Mouse (Mus musculus): ENCODE results near the gene Il20ra. TPM values are rescaled to one million over a fixed set of nuclear protein-coding genes. Genes with fewer than 3 reads are reported as not detected.

The Il20ra gene
- polyA plus RNA-seq (2014; fragmentation: Nextera tagmentation; extraction: Ambion mirVana): 0.46 and 0.59 TPM in 2 replicates

DNA sequence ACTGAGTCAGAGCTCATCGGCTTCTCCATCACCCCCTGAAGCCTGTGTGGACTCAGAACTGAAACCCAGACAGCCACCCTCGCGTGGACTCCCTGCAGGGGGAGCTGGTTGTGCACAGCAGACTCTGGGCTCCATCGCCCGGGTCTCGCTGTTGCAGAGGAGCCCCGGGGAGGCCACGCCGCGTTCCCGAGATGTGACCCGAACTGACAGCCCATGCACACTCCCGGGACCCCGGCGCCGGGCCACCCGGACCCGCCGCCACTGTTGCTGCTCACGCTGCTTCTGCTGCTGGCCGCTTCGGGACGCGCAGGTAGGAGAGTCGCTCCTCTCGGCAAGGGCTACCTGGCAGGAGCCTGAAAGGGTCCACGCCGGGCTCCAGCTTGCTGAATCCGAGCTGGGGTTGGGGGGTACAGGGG is at the start of gene Il20ra:
Il20ra (plus strand) TSS at position 150 of the 416 bp plus-strand sequence.
- ATAC-seq (ENCODE audit: low read depth) (peak; percentile 47; the same call in 1 of the 2 replicates), DNase-seq (ENCODE audit: low spot score) (peak; percentile 68)

GRCm38 (mm10) chr10:19668973-19669372 is 43.4 kb upstream of the Il20ra start:
- Histone ChIP-seq H3K4me2 (ENCODE audit: low read depth, low read length) (no peak overlapping the region), H3K4me1 (ENCODE audit: control insufficient read depth, insufficient read depth, low read length) (no peaks in the 10 kb centered on the region), H3K27me3 (replicated peaks; ENCODE audit: control insufficient read depth, insufficient read depth, low read length) (no peaks in the 10 kb centered on the region), H3K9ac (ENCODE audit: low read depth, low read length) (no peak overlapping the region), H3K27ac (replicated peaks; ENCODE audit: low read depth, low read length) (no peak overlapping the region), H3K9me3 (ENCODE audit: control insufficient read depth, low read length) (no peaks in the 10 kb centered on the region; the same call in 1 of the 2 replicates), H3K36me3 (ENCODE audit: control insufficient read depth, insufficient read depth, low read length) (no peaks in the 10 kb centered on the region), H3K4me3 (ENCODE audit: low read depth, low read length) (no peak overlapping the region)
- DNase-seq (ENCODE audit: low spot score) (no peak), ATAC-seq (ENCODE audit: low read depth) (no peak)
- 86% methylated on average over 5 of the region's 5 CpGs for WGBS

More for the DNA sequence above, at the start of gene Il20ra:
- Histone ChIP-seq H3K9ac (ENCODE audit: low read depth, low read length) (peak within 1 kb of the TSS; percentile 70), H3K9me3 (ENCODE audit: control insufficient read depth, low read length) (no peaks in the 10 kb centered on the region), H3K27me3 (replicated peaks; ENCODE audit: control insufficient read depth, insufficient read depth, low read length) (peaks cover 26% of the 10 kb centered on the region), H3K4me2 (ENCODE audit: low read depth, low read length) (peak within 1 kb of the TSS; percentile 93), H3K4me1 (ENCODE audit: control insufficient read depth, insufficient read depth, low read length) (no peaks in the 10 kb centered on the region), H3K36me3 (ENCODE audit: control insufficient read depth, insufficient read depth, low read length) (no peaks in the 10 kb centered on the region), H3K27ac (replicated peaks; ENCODE audit: low read depth, low read length) (no peak within 1 kb of the TSS), H3K4me3 (ENCODE audit: low read depth, low read length) (peak within 1 kb of the TSS; percentile 53)
- WGBS: under 1% methylated on average over 29 of the region's 29 CpGs

DNA sequence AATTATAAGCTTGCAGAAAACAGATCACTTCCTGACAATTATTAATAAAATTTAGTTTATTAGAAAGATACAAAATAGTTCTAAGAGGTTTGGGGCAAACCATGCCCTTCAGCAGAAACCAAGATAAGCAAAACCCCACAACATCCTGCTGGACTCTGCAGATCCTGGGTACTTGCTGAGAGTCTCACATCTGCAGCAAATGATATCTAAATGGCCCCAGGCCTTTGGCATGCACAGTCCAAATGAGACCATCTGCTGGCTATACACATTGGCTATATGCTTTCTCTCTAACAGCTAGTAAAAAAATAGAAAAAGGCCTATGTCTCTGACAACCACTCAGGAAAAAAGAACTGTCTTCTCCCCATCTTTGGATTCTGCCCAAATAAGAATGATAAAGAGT is 40.4 kb upstream of the Il20ra start:
- DNase-seq (ENCODE audit: low spot score): no peak
- H3K27ac ChIP-seq (replicated peaks; ENCODE audit: low read depth, low read length): no peak overlapping the region
- ATAC-seq (ENCODE audit: low read depth): no peak

DNA sequence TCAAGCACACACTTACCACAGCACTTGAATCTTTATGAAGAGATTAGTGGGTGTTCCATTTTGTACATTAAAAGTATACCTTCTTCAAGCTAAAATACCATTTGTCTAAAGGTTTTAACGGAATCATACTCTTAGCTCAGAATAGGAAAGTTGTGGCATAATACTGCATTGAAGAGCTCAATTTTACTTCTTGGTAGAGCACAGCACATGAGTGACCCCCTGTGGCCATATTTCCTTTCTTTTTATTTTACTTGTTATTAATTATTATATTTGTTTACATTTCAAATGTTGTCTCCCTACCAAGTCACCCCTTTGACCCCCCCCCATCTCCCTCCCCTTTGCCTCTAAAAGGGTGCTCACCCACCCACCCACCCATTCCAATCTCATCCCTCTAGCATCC is 39.2 kb upstream of the Il20ra start:
- H3K9ac ChIP-seq (ENCODE audit: low read depth, low read length): no peak overlapping the region
- H3K4me3 ChIP-seq (ENCODE audit: low read depth, low read length): no peak overlapping the region
- ATAC-seq (ENCODE audit: low read depth): no peak
- DNase-seq (ENCODE audit: low spot score): no peak
- no peaks in the 10 kb centered on the region for H3K4me1 ChIP-seq (ENCODE audit: control insufficient read depth, insufficient read depth, low read length)
- H3K27ac ChIP-seq (replicated peaks; ENCODE audit: low read depth, low read length): no peak overlapping the region
- no peaks in the 10 kb centered on the region for H3K9me3 ChIP-seq (ENCODE audit: control insufficient read depth, low read length)
- WGBS: 85% methylated on average over 1 of the region's 1 CpGs
- H3K36me3 ChIP-seq (ENCODE audit: control insufficient read depth, insufficient read depth, low read length): no peaks in the 10 kb centered on the region
- H3K27me3 ChIP-seq (replicated peaks; ENCODE audit: control insufficient read depth, insufficient read depth, low read length): no peaks in the 10 kb centered on the region
- H3K4me2 ChIP-seq (ENCODE audit: low read depth, low read length): no peak overlapping the region

More for the DNA sequence above, 40.4 kb upstream of the Il20ra start:
- Histone ChIP-seq H3K4me3 (ENCODE audit: low read depth, low read length) (no peak overlapping the region), H3K27me3 (replicated peaks; ENCODE audit: control insufficient read depth, insufficient read depth, low read length) (no peaks in the 10 kb centered on the region), H3K4me1 (ENCODE audit: control insufficient read depth, insufficient read depth, low read length) (no peaks in the 10 kb centered on the region), H3K36me3 (ENCODE audit: control insufficient read depth, insufficient read depth, low read length) (no peaks in the 10 kb centered on the region), H3K9ac (ENCODE audit: low read depth, low read length) (no peak overlapping the region), H3K9me3 (ENCODE audit: control insufficient read depth, low read length) (no peaks in the 10 kb centered on the region), H3K4me2 (ENCODE audit: low read depth, low read length) (no peak overlapping the region)

DNA sequence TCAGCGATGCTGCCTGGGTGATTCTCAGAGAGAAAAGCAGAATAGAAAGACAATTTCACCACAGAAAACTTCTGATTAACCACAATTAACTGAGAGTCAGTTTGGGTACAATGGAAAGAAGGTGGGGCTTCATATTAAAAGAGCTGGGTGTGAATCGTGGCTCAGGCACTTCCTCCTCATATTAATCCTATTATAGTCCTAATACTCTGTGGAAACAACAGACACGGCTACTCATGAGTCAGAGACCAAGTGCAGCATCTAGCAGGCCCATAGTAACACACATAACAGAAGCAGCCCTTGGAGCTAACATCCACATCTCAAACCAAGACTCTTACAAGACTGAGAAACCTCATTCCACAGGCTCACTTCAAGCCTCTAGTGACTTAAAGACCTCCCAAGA is 24.7 kb upstream of the Il20ra start:
- DNase-seq (ENCODE audit: low spot score): no peak
- 77% methylated on average over 3 of the region's 3 CpGs for WGBS
- ATAC-seq (ENCODE audit: low read depth): no peak
- no peak overlapping the region for H3K4me2 ChIP-seq (ENCODE audit: low read depth, low read length)
- no peak overlapping the region for H3K27ac ChIP-seq (replicated peaks; ENCODE audit: low read depth, low read length)
- H3K4me1 ChIP-seq (ENCODE audit: control insufficient read depth, insufficient read depth, low read length): no peaks in the 10 kb centered on the region
- no peak overlapping the region for H3K9ac ChIP-seq (ENCODE audit: low read depth, low read length)
- no peaks in the 10 kb centered on the region for H3K36me3 ChIP-seq (ENCODE audit: control insufficient read depth, insufficient read depth, low read length)
- no peak overlapping the region for H3K4me3 ChIP-seq (ENCODE audit: low read depth, low read length)
- no peaks in the 10 kb centered on the region for H3K27me3 ChIP-seq (replicated peaks; ENCODE audit: control insufficient read depth, insufficient read depth, low read length)
- H3K9me3 ChIP-seq (ENCODE audit: control insufficient read depth, low read length): no peaks in the 10 kb centered on the region

GRCm38 (mm10) chr10:19691287-19691686 is 21.1 kb upstream of the Il20ra start:
- 63% methylated on average over 3 of the region's 3 CpGs for WGBS
- no peaks in the 10 kb centered on the region for H3K4me1 ChIP-seq (ENCODE audit: control insufficient read depth, insufficient read depth, low read length)
- no peak overlapping the region for H3K4me2 ChIP-seq (ENCODE audit: low read depth, low read length)
- DNase-seq (ENCODE audit: low spot score) (no peak), ATAC-seq (ENCODE audit: low read depth) (no peak)
- no peak overlapping the region for H3K9ac ChIP-seq (ENCODE audit: low read depth, low read length)
- no peaks in the 10 kb centered on the region for H3K27me3 ChIP-seq (replicated peaks; ENCODE audit: control insufficient read depth, insufficient read depth, low read length)
- H3K27ac ChIP-seq (replicated peaks; ENCODE audit: low read depth, low read length): no peak overlapping the region
- no peak overlapping the region for H3K4me3 ChIP-seq (ENCODE audit: low read depth, low read length)
- H3K9me3 ChIP-seq (ENCODE audit: control insufficient read depth, low read length): no peaks in the 10 kb centered on the region
- no peaks in the 10 kb centered on the region for H3K36me3 ChIP-seq (ENCODE audit: control insufficient read depth, insufficient read depth, low read length)

DNA sequence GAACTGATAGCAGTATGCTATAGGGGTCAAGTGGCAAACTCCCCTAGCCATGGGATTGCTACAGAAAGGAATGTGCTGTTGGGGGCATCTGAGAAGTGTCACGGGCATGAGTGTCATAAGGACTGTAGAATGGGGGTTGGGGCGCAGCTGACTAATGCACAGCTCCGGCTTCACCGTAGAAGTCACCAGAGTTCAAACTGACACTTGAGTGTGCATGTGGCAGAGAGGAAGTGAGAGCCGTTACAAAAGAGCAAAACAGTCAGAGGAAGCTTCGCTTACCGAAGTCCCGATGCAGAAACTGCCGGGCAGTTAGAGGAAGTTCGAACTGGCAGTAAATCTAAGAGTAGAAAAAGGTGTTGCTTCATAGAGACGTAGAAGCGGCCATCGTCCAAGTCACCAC is 20.6 kb upstream of the Il20ra start:
- H3K27ac ChIP-seq (replicated peaks; ENCODE audit: low read depth, low read length): no peak overlapping the region
- DNase-seq (ENCODE audit: low spot score): peak; percentile 33
- H3K9ac ChIP-seq (ENCODE audit: low read depth, low read length): no peak overlapping the region
- no peak overlapping the region for H3K4me3 ChIP-seq (ENCODE audit: low read depth, low read length)
- H3K4me2 ChIP-seq (ENCODE audit: low read depth, low read length): no peak overlapping the region
- 68% methylated on average over 13 of the region's 13 CpGs for WGBS
- H3K4me1 ChIP-seq (ENCODE audit: control insufficient read depth, insufficient read depth, low read length): no peaks in the 10 kb centered on the region
- no peaks in the 10 kb centered on the region for H3K27me3 ChIP-seq (replicated peaks; ENCODE audit: control insufficient read depth, insufficient read depth, low read length)
- H3K36me3 ChIP-seq (ENCODE audit: control insufficient read depth, insufficient read depth, low read length): no peaks in the 10 kb centered on the region
- no peak for ATAC-seq (ENCODE audit: low read depth)
- no peaks in the 10 kb centered on the region for H3K9me3 ChIP-seq (ENCODE audit: control insufficient read depth, low read length)

GRCm38 (mm10) chr10:19692332-19692731 is 20.0 kb upstream of the Il20ra start:
- H3K4me1 ChIP-seq (ENCODE audit: control insufficient read depth, insufficient read depth, low read length): no peaks in the 10 kb centered on the region
- WGBS: 90% methylated on average over 7 of the region's 7 CpGs
- H3K9ac ChIP-seq (ENCODE audit: low read depth, low read length): no peak overlapping the region
- no peaks in the 10 kb centered on the region for H3K9me3 ChIP-seq (ENCODE audit: control insufficient read depth, low read length)
- no peak overlapping the region for H3K4me2 ChIP-seq (ENCODE audit: low read depth, low read length)
- ATAC-seq (ENCODE audit: low read depth): no peak
- H3K36me3 ChIP-seq (ENCODE audit: control insufficient read depth, insufficient read depth, low read length): no peaks in the 10 kb centered on the region
- no peak overlapping the region for H3K4me3 ChIP-seq (ENCODE audit: low read depth, low read length)
- H3K27me3 ChIP-seq (replicated peaks; ENCODE audit: control insufficient read depth, insufficient read depth, low read length): no peaks in the 10 kb centered on the region
- DNase-seq (ENCODE audit: low spot score): no peak
- no peak overlapping the region for H3K27ac ChIP-seq (replicated peaks; ENCODE audit: low read depth, low read length)

DNA sequence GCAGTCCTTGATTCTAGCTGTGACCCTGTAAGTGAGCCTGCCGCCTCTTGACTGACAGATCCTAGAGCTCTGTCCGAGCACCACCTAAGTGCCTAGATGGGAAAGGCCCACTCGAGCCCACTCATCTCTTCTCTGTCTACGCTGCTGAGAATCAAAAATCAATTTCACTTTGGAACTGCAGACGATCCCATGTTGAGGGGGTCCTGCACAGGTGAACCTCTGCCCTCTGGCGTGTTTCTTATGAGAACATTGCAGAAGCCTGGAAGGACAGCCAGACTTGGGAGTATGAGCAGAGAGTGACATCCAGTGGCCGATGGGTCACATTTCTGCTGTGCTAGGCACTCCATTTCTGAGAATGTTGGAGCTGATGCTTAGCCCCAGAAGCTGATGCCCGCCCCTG is 19.4 kb upstream of the Il20ra start:
- 43% methylated on average over 8 of the region's 8 CpGs for WGBS
- no peak overlapping the region for H3K9ac ChIP-seq (ENCODE audit: low read depth, low read length)
- no peaks in the 10 kb centered on the region for H3K4me1 ChIP-seq (ENCODE audit: control insufficient read depth, insufficient read depth, low read length)
- no peaks in the 10 kb centered on the region for H3K36me3 ChIP-seq (ENCODE audit: control insufficient read depth, insufficient read depth, low read length)
- ATAC-seq (ENCODE audit: low read depth): no peak
- no peak overlapping the region for H3K4me2 ChIP-seq (ENCODE audit: low read depth, low read length)
- no peaks in the 10 kb centered on the region for H3K27me3 ChIP-seq (replicated peaks; ENCODE audit: control insufficient read depth, insufficient read depth, low read length)
- peak; percentile 78 for DNase-seq (ENCODE audit: low spot score)
- H3K9me3 ChIP-seq (ENCODE audit: control insufficient read depth, low read length): no peaks in the 10 kb centered on the region
- H3K4me3 ChIP-seq (ENCODE audit: low read depth, low read length): no peak overlapping the region
- H3K27ac ChIP-seq (replicated peaks; ENCODE audit: low read depth, low read length): no peak overlapping the region
